Mouse (Mus musculus) G1E (cell line): Measurements from ENCODE around the gene Bclaf3.

Experiments used
- CTCF ChIP-seq: IDR thresholded peaks from 2 replicates; pipeline ENCODE4 v1.5.1; 2012; ENCODE audit warnings: low read depth, low read length, inconsistent platforms, mixed read lengths
- GATA1 ChIP-seq: IDR thresholded peaks from 2 replicates; pipeline ENCODE4 v1.6.1; 2012; ENCODE audit warnings: borderline replicate concordance, low read length, inconsistent platforms, mixed read lengths
- TAL1 ChIP-seq: conservative IDR thresholded peaks from 2 replicates; pipeline ENCODE4 v1.6.1; 2012; ENCODE audit warnings: low read depth, low read length, inconsistent platforms, mixed read lengths

GRCm38 (mm10) chrX:159626208-159626906 is 99.9 kb downstream of the Bclaf3 start:
- TF ChIP-seq CTCF (no peak), TAL1 (no peak), GATA1 (no peak)
